In the genomic region with DNA sequence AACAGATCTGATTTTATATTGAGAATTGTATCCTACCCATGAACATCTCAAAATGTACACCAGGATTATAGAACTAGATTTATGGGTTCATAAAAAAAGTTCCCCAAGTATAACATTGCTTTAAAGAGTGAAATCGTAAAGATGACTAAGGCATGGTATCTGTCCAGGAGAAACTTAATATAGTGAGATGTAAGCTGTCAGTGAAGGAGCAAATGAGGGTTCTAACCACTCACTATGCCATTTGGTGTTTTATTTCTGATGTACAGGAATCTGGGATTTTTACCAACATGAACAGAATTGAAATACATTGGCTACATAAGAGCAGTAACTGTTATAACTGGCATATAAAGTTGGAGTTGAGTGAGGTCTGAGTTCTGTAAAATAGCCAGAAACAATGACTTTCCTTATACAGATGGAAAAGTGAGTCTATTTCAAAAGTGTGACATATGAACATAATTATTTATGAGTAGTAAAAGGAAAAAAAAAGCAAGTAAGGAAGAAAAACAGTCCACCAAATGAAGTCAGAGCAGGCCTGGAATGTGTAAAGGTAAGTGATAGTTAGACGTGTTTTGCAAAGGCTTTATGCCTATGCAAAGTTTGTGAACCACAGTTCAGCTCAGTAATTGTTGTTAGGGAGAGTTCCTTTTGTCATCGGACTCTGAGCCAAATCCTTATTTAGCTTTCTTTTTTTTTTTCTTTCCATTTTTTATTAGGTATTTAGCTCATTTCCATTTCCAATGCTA, we compare ENCODE assay signal across 36 mouse cellular contexts. TPM values are rescaled to one million over a fixed set of nuclear protein-coding genes. Genes with fewer than 3 reads are reported as not detected.
A peak's percentile ranks its signal among the peaks of the same experiment; 100 is the strongest.
DNase-seq lines count a peak whose midpoint lies in the region; ATAC-seq and TF ChIP-seq lines count a peak whose summit lies in the region.
"Had no signal": no experiment of that assay in that cellular context is flagged by ENCODE, and none has a peak within 500 bp of the region (broad histone marks: within the 10 kb centered on the region; RNA-seq: fewer than 3 reads in every experiment).

No protein-coding gene starts in this region.

- no peak overlapping the region for H3K27ac ChIP-seq in forebrain, postnatal 0 days (ENCODE audit: low read depth, low read length)
- no peak overlapping the region for H3K27ac ChIP-seq in forebrain, embryonic 11.5 days (ENCODE audit: low read depth, low read length)
- H3K27ac ChIP-seq in limb, embryonic 14.5 days (replicated peaks; ENCODE audit: low read depth, low read length), result no peak overlapping the region
- no peak overlapping the region for H3K27ac ChIP-seq in midbrain, embryonic 11.5 days (ENCODE audit: low read depth, low read length)
- H3K27ac ChIP-seq: embryonic facial prominence, embryonic 15.5 days; forebrain, embryonic 12.5 days; forebrain, embryonic 15.5 days; heart, adult 2 months; heart, embryonic 10.5 days; heart, embryonic 13.5 days; hindbrain, embryonic 14.5 days; hindbrain, postnatal 0 days had no signal

- intact Hi-C loops in gastrocnemius, postnatal 14 days (cut with DNase I; ENCODE audit: low total_unique reads), result no loop called here

- peak; percentile 13 for DNase-seq in forebrain, postnatal 0 days
- no peak for DNase-seq in forebrain, embryonic 11.5 days (ENCODE audit: low spot score)
- DNase-seq in brain, adult 2 months (ENCODE audit: low read depth, low spot score), result peak; percentile 5
- DNase-seq in limb, embryonic 14.5 days (ENCODE audit: low spot score), result peak; percentile 46
- no peak for DNase-seq in midbrain, embryonic 11.5 days (ENCODE audit: low spot score, missing footprints)
- DNase-seq in gastrocnemius, postnatal 14 days, result no peak
- DNase-seq: adrenal gland, postnatal 10 days; adrenal gland, postnatal 36 days; B cell, adult 2 months; cerebellum, adult 11-12 months; cerebellum, adult 8-10 months; cerebellum, postnatal 10 days; cerebellum, postnatal 36 days; embryo, embryonic 11 days; gastrocnemius, postnatal 36 days; heart, adult 2 months; heart, postnatal 14 days; heart, postnatal 4 days had no signal

- no peaks in the 10 kb centered on the region for H3K27me3 ChIP-seq in forebrain, postnatal 0 days (ENCODE audit: insufficient read depth, low read length)
- no peaks in the 10 kb centered on the region for H3K27me3 ChIP-seq in forebrain, embryonic 11.5 days (ENCODE audit: control insufficient read depth, insufficient read depth, low read length)
- no peaks in the 10 kb centered on the region for H3K27me3 ChIP-seq in limb, embryonic 14.5 days (ENCODE audit: control insufficient read depth, insufficient read depth, low read length)
- no peaks in the 10 kb centered on the region for H3K27me3 ChIP-seq in midbrain, embryonic 11.5 days (ENCODE audit: control insufficient read depth, insufficient read depth, low read length)
- H3K27me3 ChIP-seq: CH12.LX; embryonic facial prominence, embryonic 15.5 days; forebrain, embryonic 12.5 days; forebrain, embryonic 15.5 days; heart, embryonic 13.5 days had no signal

- TF ChIP-seq POLR2A in limb, embryonic 14.5 days (IDR thresholded peaks at IDR 0.05; ENCODE audit: borderline replicate concordance, extremely low read depth, insufficient read depth, insufficient read length), result no peak

- no peak overlapping the region for H3K4me2 ChIP-seq in forebrain, postnatal 0 days (ENCODE audit: low read depth)
- no peak overlapping the region for H3K4me2 ChIP-seq in forebrain, embryonic 11.5 days (ENCODE audit: low read depth, low read length, severe bottlenecking)
- H3K4me2 ChIP-seq in limb, embryonic 14.5 days (replicated peaks; ENCODE audit: low read depth, low read length, severe bottlenecking), result no peak overlapping the region
- H3K4me2 ChIP-seq in midbrain, embryonic 11.5 days, result no peak overlapping the region
- H3K4me2 ChIP-seq: embryonic facial prominence, embryonic 15.5 days; forebrain, embryonic 12.5 days; forebrain, embryonic 15.5 days; heart, embryonic 13.5 days; hindbrain, embryonic 14.5 days had no signal

- H3K4me3 ChIP-seq in forebrain, postnatal 0 days (ENCODE audit: low read depth, low read length), result no peak overlapping the region
- H3K4me3 ChIP-seq in forebrain, embryonic 11.5 days (ENCODE audit: low read depth, low read length), result no peak overlapping the region
- H3K4me3 ChIP-seq in limb, embryonic 14.5 days (replicated peaks; ENCODE audit: low read length), result no peak overlapping the region
- no peak overlapping the region for H3K4me3 ChIP-seq in midbrain, embryonic 11.5 days (ENCODE audit: low read depth, low read length)
- H3K4me3 ChIP-seq: embryonic facial prominence, embryonic 15.5 days; forebrain, embryonic 12.5 days; forebrain, embryonic 15.5 days; heart, adult 2 months; heart, embryonic 10.5 days; heart, embryonic 13.5 days had no signal

- no peaks in the 10 kb centered on the region for H3K36me3 ChIP-seq in forebrain, postnatal 0 days (ENCODE audit: insufficient read depth)
- H3K36me3 ChIP-seq in forebrain, embryonic 11.5 days (ENCODE audit: control insufficient read depth, insufficient read depth, low read length), result no peaks in the 10 kb centered on the region
- no peaks in the 10 kb centered on the region for H3K36me3 ChIP-seq in limb, embryonic 14.5 days (ENCODE audit: control insufficient read depth, insufficient read depth, low read length)
- H3K36me3 ChIP-seq in midbrain, embryonic 11.5 days (ENCODE audit: control insufficient read depth, insufficient read depth, low read length), result no peaks in the 10 kb centered on the region
- H3K36me3 ChIP-seq: embryonic facial prominence, embryonic 15.5 days; forebrain, embryonic 12.5 days; forebrain, embryonic 15.5 days; G1E; heart, embryonic 10.5 days; heart, embryonic 13.5 days had no signal

- H3K9ac ChIP-seq in forebrain, postnatal 0 days, result no peak overlapping the region
- no peak overlapping the region for H3K9ac ChIP-seq in forebrain, embryonic 11.5 days (ENCODE audit: low read length)
- H3K9ac ChIP-seq in limb, embryonic 14.5 days (ENCODE audit: low read depth, low read length, severe bottlenecking), result no peak overlapping the region
- no peak overlapping the region for H3K9ac ChIP-seq in midbrain, embryonic 11.5 days (ENCODE audit: low read length)
- H3K9ac ChIP-seq: embryonic facial prominence, embryonic 15.5 days; forebrain, embryonic 12.5 days; forebrain, embryonic 15.5 days; heart, embryonic 13.5 days; hindbrain, embryonic 14.5 days had no signal

- WGBS in forebrain, postnatal 0 days, result 74% methylated on average over 3 of the region's 3 CpGs
- 83% methylated on average over 3 of the region's 3 CpGs for WGBS in forebrain, embryonic 11.5 days
- WGBS in limb, embryonic 14.5 days, result 56% methylated on average over 3 of the region's 3 CpGs
- 82% methylated on average over 3 of the region's 3 CpGs for WGBS in midbrain, embryonic 11.5 days

- no peaks in the 10 kb centered on the region for H3K4me1 ChIP-seq in forebrain, postnatal 0 days (ENCODE audit: insufficient read depth)
- no peaks in the 10 kb centered on the region for H3K4me1 ChIP-seq in forebrain, embryonic 11.5 days (replicated peaks; ENCODE audit: control insufficient read depth, insufficient read depth, low read length)
- H3K4me1 ChIP-seq in limb, embryonic 14.5 days (ENCODE audit: control insufficient read depth, insufficient read depth, low read length), result no peaks in the 10 kb centered on the region
- H3K4me1 ChIP-seq in midbrain, embryonic 11.5 days (ENCODE audit: control insufficient read depth, insufficient read depth, low read length), result no peaks in the 10 kb centered on the region
- H3K4me1 ChIP-seq: embryonic facial prominence, embryonic 15.5 days; forebrain, embryonic 12.5 days; forebrain, embryonic 15.5 days; heart, embryonic 10.5 days; heart, embryonic 13.5 days had no signal

- no peak for TF ChIP-seq CTCF in forebrain, postnatal 0 days (IDR thresholded peaks at IDR 0.05; ENCODE audit: low read depth)

- H3K9me3 ChIP-seq in forebrain, postnatal 0 days (ENCODE audit: low read length), result no peaks in the 10 kb centered on the region
- H3K9me3 ChIP-seq in forebrain, embryonic 11.5 days (ENCODE audit: control insufficient read depth, low read length), result no peaks in the 10 kb centered on the region
- no peaks in the 10 kb centered on the region for H3K9me3 ChIP-seq in limb, embryonic 14.5 days (ENCODE audit: control insufficient read depth, low read length)
- H3K9me3 ChIP-seq in midbrain, embryonic 11.5 days (ENCODE audit: control insufficient read depth, low read length), result no peaks in the 10 kb centered on the region
- H3K9me3 ChIP-seq: embryonic facial prominence, embryonic 15.5 days; forebrain, embryonic 12.5 days; forebrain, embryonic 15.5 days; G1E; heart, embryonic 10.5 days; heart, embryonic 13.5 days had no signal

- peak; percentile 50 for ATAC-seq in forebrain, postnatal 0 days
- no peak for ATAC-seq in forebrain, embryonic 11.5 days (replicated peaks; ENCODE audit: low FRiP score)
- ATAC-seq in limb, embryonic 14.5 days (ENCODE audit: low FRiP score, low read depth), result peak; percentile 76
- no peak for ATAC-seq in midbrain, embryonic 11.5 days (ENCODE audit: low FRiP score)
- ATAC-seq: forebrain, embryonic 15.5 days; hindbrain, postnatal 0 days; inflammation-experienced regulatory T-cells, adult 6 months; Patski had no signal

RNA-seq across cellular contexts. Expression of gene Ugt2b34, which starts 4.8 kb away (rescaled TPM):
- total RNA-seq in forebrain, postnatal 0 days (2014; rRNA removed), result not detected in 2 replicates
- polyA plus RNA-seq in forebrain, postnatal 0 days (2015; fragmentation: Nextera tagmentation; extraction: Ambion mirVana), result not detected in 2 replicates
- not detected in 2 replicates for polyA plus RNA-seq in forebrain, embryonic 11.5 days (2014; fragmentation: Nextera tagmentation; extraction: Ambion mirVana)
- 0.05 TPM in 1 of 2 replicates, not detected in the other for polyA plus RNA-seq in limb, embryonic 14.5 days (2012; rRNA removed)
- not detected in 2 replicates for polyA plus RNA-seq in limb, embryonic 14.5 days (2014; fragmentation: Nextera tagmentation; extraction: Ambion mirVana)
- polyA plus RNA-seq in midbrain, embryonic 11.5 days (2014; fragmentation: Nextera tagmentation; extraction: Ambion mirVana), result not detected in 2 replicates
- not detected for total RNA-seq in gastrocnemius, postnatal 14 days (2021)
- total RNA-seq: CH12.LX; gastrocnemius, postnatal 36 days; granulocyte monocyte progenitor cell, adult 5-6 weeks; heart, adult 2 months; heart, postnatal 14 days; heart, postnatal 4 days; hindbrain, postnatal 0 days had no signal
- polyA plus RNA-seq: cortical plate, adult 2 months; embryonic facial prominence, embryonic 11.5 days; forebrain, embryonic 12.5 days; forebrain, embryonic 15.5 days; frontal cortex, adult 2 months; G1E; hindbrain, embryonic 11.5 days; hindbrain, embryonic 14.5 days; hindbrain, postnatal 0 days; inflammation-experienced regulatory T-cells, adult 6 months had no signal

RNA-seq across cellular contexts. Expression of gene Ugt2b1, which starts 14.8 kb away (rescaled TPM):
- total RNA-seq in forebrain, postnatal 0 days (2014; rRNA removed), result not detected in 2 replicates
- not detected in 2 replicates for polyA plus RNA-seq in forebrain, postnatal 0 days (2015; fragmentation: Nextera tagmentation; extraction: Ambion mirVana)
- polyA plus RNA-seq in forebrain, embryonic 11.5 days (2014; fragmentation: Nextera tagmentation; extraction: Ambion mirVana), result not detected in 2 replicates
- polyA plus RNA-seq in limb, embryonic 14.5 days (2012; rRNA removed), result not detected in 2 replicates
- not detected in 2 replicates for polyA plus RNA-seq in limb, embryonic 14.5 days (2014; fragmentation: Nextera tagmentation; extraction: Ambion mirVana)
- polyA plus RNA-seq in midbrain, embryonic 11.5 days (2014; fragmentation: Nextera tagmentation; extraction: Ambion mirVana), result not detected in 2 replicates
- total RNA-seq in gastrocnemius, postnatal 14 days (2021), result not detected
- total RNA-seq: adrenal gland, adult 18-20 months; CH12.LX; gastrocnemius, postnatal 36 days; granulocyte monocyte progenitor cell, adult 5-6 weeks; heart, adult 2 months; heart, postnatal 14 days; heart, postnatal 4 days; hindbrain, postnatal 0 days had no signal
- polyA plus RNA-seq: cortical plate, adult 2 months; embryonic facial prominence, embryonic 11.5 days; embryonic facial prominence, embryonic 15.5 days; forebrain, embryonic 12.5 days; forebrain, embryonic 15.5 days; frontal cortex, adult 2 months; G1E; heart, adult 2 months; heart, embryonic 10.5 days; heart, embryonic 13.5 days; heart, embryonic 16.5 days; hindbrain, embryonic 11.5 days; hindbrain, embryonic 14.5 days; hindbrain, postnatal 0 days; inflammation-experienced regulatory T-cells, adult 6 months; Patski had no signal

Comparison
In these comparisons a context has a peak if more than half of its experiments do, and no peak if none do; other contexts are left out.
1. ATAC-seq: peak in forebrain, postnatal 0 days (single experiment) and limb, embryonic 14.5 days (single experiment); none in forebrain, embryonic 11.5 days (single experiment) and midbrain, embryonic 11.5 days (single experiment).
2. DNase-seq: peak in forebrain, postnatal 0 days (single experiment), brain, adult 2 months (single experiment) and limb, embryonic 14.5 days (single experiment); none in forebrain, embryonic 11.5 days (single experiment), midbrain, embryonic 11.5 days (single experiment) and gastrocnemius, postnatal 14 days (single experiment).